Mouse (Mus musculus): ENCODE measurements around the gene Phf19. TPM values are rescaled to one million over a fixed set of nuclear protein-coding genes. Genes with fewer than 3 reads are reported as not detected.

Gene Phf19
- total RNA-seq, 2 experiments from 2014 or later = 0.87 to 1.3 TPM

- DNase-seq (ENCODE audit: low spot score in 2 of 2) = no peak
These were observed 16.0 kb downstream of the Phf19 start for GRCm38 (mm10) chr2:34897820-34898219.

- DNase-seq (ENCODE audit: low spot score in 2 of 2) = no peak
These were observed 16.9 kb downstream of the Phf19 start for GRCm38 (mm10) chr2:34896821-34897460.

GRCm38 (mm10) chr2:34895503-34896113, 18.2 kb downstream of the Phf19 start:
- no peak for DNase-seq (ENCODE audit: low spot score in 2 of 2)

GRCm38 (mm10) chr2:34893950-34894349, 19.9 kb downstream of the Phf19 start:
- no peak for DNase-seq (ENCODE audit: low spot score in 2 of 2)

GRCm38 (mm10) chr2:34884186-34884585, 29.6 kb downstream of the Phf19 start:
- DNase-seq (ENCODE audit: low spot score in 2 of 2) = no peak

GRCm38 (mm10) chr2:34883190-34883589, 30.6 kb downstream of the Phf19 start:
- no peak for DNase-seq (ENCODE audit: low spot score in 2 of 2)

GRCm38 (mm10) chr2:34882757-34883156, 31.1 kb downstream of the Phf19 start:
- no peak for DNase-seq (ENCODE audit: low spot score in 2 of 2)

- DNase-seq (ENCODE audit: low spot score in 2 of 2) = no peak
These were observed 33.8 kb downstream of the Phf19 start for GRCm38 (mm10) chr2:34880054-34880453.

- no peak for DNase-seq (ENCODE audit: low spot score in 2 of 2)
These were observed 38.9 kb downstream of the Phf19 start, which contains the start of gene Psmd5 for GRCm38 (mm10) chr2:34874816-34875345. TSS of gene Psmd5 (minus strand) at chr2:34874968.

GRCm38 (mm10) chr2:34874271-34874670, 39.6 kb downstream of the Phf19 start, which contains the start of gene Cutal:
TSS of gene Cutal (plus strand) at chr2:34874396.
- no peak for DNase-seq (ENCODE audit: low spot score in 2 of 2)

GRCm38 (mm10) chr2:34870520-34871474, 43.0 kb downstream of the Phf19 start:
- DNase-seq (ENCODE audit: low spot score in 2 of 2) = peak; percentile 87 to 91

GRCm38 (mm10) chr2:34869680-34870079, 44.1 kb downstream of the Phf19 start:
- no peak for DNase-seq (ENCODE audit: low spot score in 2 of 2)

- DNase-seq (ENCODE audit: low spot score in 2 of 2) = no peak
These were observed 56.1 kb downstream of the Phf19 start for GRCm38 (mm10) chr2:34857728-34858127.

GRCm38 (mm10) chr2:34855265-34855664, 58.6 kb downstream of the Phf19 start:
- DNase-seq (ENCODE audit: low spot score in 2 of 2) = no peak

- no peak for DNase-seq (ENCODE audit: low spot score in 2 of 2)
These were observed 66.1 kb downstream of the Phf19 start for GRCm38 (mm10) chr2:34847702-34848101.

Other genes starting within 250 kb of the Phf19 start
- 100 to 1,000 TPM; 102 to 107 TPM for gene Gapvd1, start 158.8 kb downstream of the Phf19 start, total RNA-seq (2021)
- gene Hspa5, start 142.1 kb downstream of the Phf19 start, total RNA-seq (2021) = 100 to 1,000 TPM; 342 to 419 TPM
- 10 to 100 TPM; 32.7 to 36.6 TPM for gene Rabepk, start 114.1 kb downstream of the Phf19 start, total RNA-seq (2021)
- gene Fbxw2, start 87.7 kb downstream of the Phf19 start, total RNA-seq (2021) = 10 to 100 TPM; 89.3 to 94.3 TPM
- gene Gm34653, start 81.0 kb downstream of the Phf19 start, total RNA-seq (2021) = under 1 TPM in 1 of 2 experiments, not detected in 1; 0.21 TPM
- gene Cutal, start 39.6 kb downstream of the Phf19 start, total RNA-seq (2021) = under 1 TPM; 0.23 to 0.53 TPM
- 10 to 100 TPM; 38.1 to 41.5 TPM for gene Psmd5, start 39.1 kb downstream of the Phf19 start, total RNA-seq (2021)
- gene Traf1, start 47.7 kb upstream of the Phf19 start, total RNA-seq (2021) = 1 to 10 TPM; 1.5 to 3.1 TPM
- under 1 TPM in 1 of 2 experiments, not detected in 1; 0.21 TPM for gene Hc, start 147.4 kb upstream of the Phf19 start, total RNA-seq (2021)
- gene AI182371, start 187.5 kb upstream of the Phf19 start, total RNA-seq (2021) = under 1 TPM in 1 of 2 experiments, not detected in 1; 0.63 TPM
- 1 to 10 TPM; 6.8 to 8.2 TPM for gene Cntrl, start 195.5 kb upstream of the Phf19 start, total RNA-seq (2021)

Measured in left cerebral cortex, adult 18-20 months (tissue).